Mouse (Mus musculus) left cerebral cortex, adult 2 months (tissue): ENCODE measurements around the gene Dennd4a. TPM values are rescaled to one million over a fixed set of nuclear protein-coding genes. Genes with fewer than 3 reads are reported as not detected.

Experiments
- DNase-seq, 2 experiments: peaks; one replicate each; pipeline ENCODE4 v3.0.0; 2021 to 2022; ENCODE audit warnings: low spot score in 2 of 2, mixed read lengths in 1 of 2; ENCODE audit errors: extremely low spot score in 1 of 2
- H3K27ac ChIP-seq: fragments of 200-600 bp; 2 replicates; pipeline ENCODE4 v1.8.1; 2022
- H3K4me3 ChIP-seq: fragments of 200-600 bp; 2 replicates; pipeline ENCODE4 v1.8.1; 2022
- CTCF ChIP-seq: fragments of 200-600 bp; IDR thresholded peaks from 2 replicates; pipeline ENCODE4 v1.8.1; 2022; ENCODE audit warnings: antibody characterized with exemption, mild to moderate bottlenecking, moderate library complexity
- intact Hi-C: fragments of 180-260 bp; cut with DNase I; formaldehyde crosslinking; loops from one replicate; pipeline ENCODE4 v1.15.1; 2025
- total RNA-seq, 2 experiments: library from RNA; stranded (reverse); gene quantifications; 2 replicates each; pipeline ENCODE4 v1.2.3; 2021

The Dennd4a gene
- total RNA-seq, 2 experiments from 2014 or later: 58.8 to 63.3 TPM

- intact Hi-C loops: no loop called here
- no peak for TF ChIP-seq CTCF
- Histone ChIP-seq H3K27ac (no peak overlapping the region), H3K4me3 (no peak overlapping the region)
- DNase-seq: no peak
These were observed 120.8 kb downstream of the Dennd4a start for GRCm38 (mm10) chr9:64931751-64932610.

- intact Hi-C loops: no loop called here
- Histone ChIP-seq H3K4me3 (no peak overlapping the region), H3K27ac (no peak overlapping the region)
- no peak for TF ChIP-seq CTCF
- DNase-seq: no peak
These were observed 123.0 kb downstream of the Dennd4a start for GRCm38 (mm10) chr9:64934015-64934754.

DNA sequence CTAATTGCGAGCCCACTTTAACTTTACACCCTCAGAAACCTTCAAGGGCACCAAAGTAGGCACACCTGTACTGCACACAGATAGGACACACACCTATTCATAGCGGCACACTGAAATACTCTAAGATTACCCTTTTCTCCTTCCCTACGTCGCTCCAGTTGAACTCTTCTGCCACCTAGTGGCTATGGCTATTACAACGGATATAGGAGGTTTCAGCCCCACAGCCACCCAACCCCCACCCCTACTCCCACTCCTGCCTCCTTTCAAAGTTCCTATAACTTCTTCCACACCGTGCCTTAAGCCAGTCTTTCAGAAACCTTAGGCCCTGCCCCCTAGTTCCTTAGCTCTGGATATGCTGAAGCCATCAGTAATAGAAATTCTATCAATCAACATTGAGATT, 125.4 kb downstream of the Dennd4a start:
- Histone ChIP-seq H3K4me3 (no peak overlapping the region), H3K27ac (no peak overlapping the region)
- intact Hi-C loops: loop anchor here (5.0 kb wide), 1 partner anchor 159 kb away; no protein-coding TSS in a partner anchor
- peak; percentile 84 for TF ChIP-seq CTCF
- DNase-seq: peak; percentile 57 to 69

DNA sequence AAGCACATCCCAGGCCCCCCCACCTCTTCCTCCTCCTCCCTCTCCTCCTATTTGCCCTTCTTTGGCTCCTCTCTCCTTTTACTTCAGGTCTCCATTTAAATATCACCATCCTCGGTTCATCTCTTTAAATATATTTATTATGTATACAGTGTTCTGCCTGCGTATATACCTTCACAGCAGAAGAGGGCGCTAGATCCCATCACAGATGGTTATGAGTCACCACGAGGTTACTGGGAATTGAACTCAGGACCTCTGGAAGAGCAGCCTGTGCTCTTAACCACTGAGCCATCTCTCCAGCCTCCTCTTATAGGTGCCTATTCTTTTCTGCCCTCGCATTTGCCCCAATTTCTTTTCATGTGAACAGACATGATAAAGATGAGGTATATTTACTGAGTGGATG, 126.4 kb downstream of the Dennd4a start:
- H3K4me3 ChIP-seq: no peak overlapping the region
- intact Hi-C loops: loop anchor here (5.0 kb wide), 1 partner anchor 160 kb away; no protein-coding TSS in a partner anchor
- no peak overlapping the region for H3K27ac ChIP-seq
- no peak for DNase-seq
- peak; percentile 9; the same call in 1 of the 2 replicates for TF ChIP-seq CTCF

DNA sequence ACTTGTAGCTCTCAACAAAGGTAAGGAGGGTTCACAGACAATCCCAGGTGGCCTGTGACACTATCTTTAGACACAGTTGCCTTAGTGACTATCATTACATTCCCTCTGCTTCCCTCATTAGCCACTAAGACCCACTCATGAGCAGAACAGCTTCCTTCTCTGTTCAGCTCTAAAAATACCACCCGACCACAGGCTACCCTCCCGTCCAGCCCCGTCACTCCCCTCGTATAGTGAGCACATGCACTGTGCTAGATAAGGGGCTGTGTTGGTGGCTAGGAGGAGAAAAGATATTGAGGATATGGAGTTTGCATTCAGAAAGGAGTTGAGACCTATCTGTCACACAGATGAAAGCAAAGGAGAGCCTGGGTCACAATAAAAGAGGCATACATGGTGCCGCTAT, 127.4 kb downstream of the Dennd4a start:
- TF ChIP-seq CTCF: no peak
- intact Hi-C loops: loop anchor here (5.0 kb wide), 1 partner anchor 161 kb away; no protein-coding TSS in a partner anchor

GRCm38 (mm10) chr9:64939281-64939680, 128.1 kb downstream of the Dennd4a start:
- no peak overlapping the region for H3K27ac ChIP-seq
- no peak for TF ChIP-seq CTCF
- no peak overlapping the region for H3K4me3 ChIP-seq
- DNase-seq: no peak
- intact Hi-C loops: loop anchor here (5.0 kb wide), 1 partner anchor 162 kb away; no protein-coding TSS in a partner anchor

More for the DNA sequence above, 127.4 kb downstream of the Dennd4a start:
- Histone ChIP-seq H3K27ac (no peak overlapping the region), H3K4me3 (no peak overlapping the region)
- no peak for DNase-seq

GRCm38 (mm10) chr9:64939790-64940189, 128.7 kb downstream of the Dennd4a start:
- intact Hi-C loops: loop anchor here (5.0 to 10.0 kb wide), 2 partner anchors 162 to 285 kb away; no protein-coding TSS in a partner anchor
- no peak overlapping the region for H3K27ac ChIP-seq

GRCm38 (mm10) chr9:64940731-64941346, 129.7 kb downstream of the Dennd4a start:
- Histone ChIP-seq H3K27ac (no peak overlapping the region), H3K4me3 (no peak overlapping the region)
- DNase-seq: no peak
- TF ChIP-seq CTCF: no peak
- intact Hi-C loops: loop anchor here (10.0 kb wide), 1 partner anchor 286 kb away; no protein-coding TSS in a partner anchor

More at GRCm38 (mm10) chr9:64939790-64940189, 128.7 kb downstream of the Dennd4a start:
- peak; percentile 15 for TF ChIP-seq CTCF
- no peak for DNase-seq
- no peak overlapping the region for H3K4me3 ChIP-seq

- no peak for DNase-seq
- intact Hi-C loops: loop anchor here (10.0 kb wide), 1 partner anchor 287 kb away; no protein-coding TSS in a partner anchor
- Histone ChIP-seq H3K27ac (no peak overlapping the region), H3K4me3 (no peak overlapping the region)
- TF ChIP-seq CTCF: no peak
These were observed 130.5 kb downstream of the Dennd4a start for GRCm38 (mm10) chr9:64941650-64942049.

GRCm38 (mm10) chr9:64943997-64944396, 132.9 kb downstream of the Dennd4a start:
- H3K27ac ChIP-seq: no peak overlapping the region
- no peak for DNase-seq
- H3K4me3 ChIP-seq: no peak overlapping the region
- intact Hi-C loops: loop anchor here (10.0 kb wide), 1 partner anchor 289 kb away; no protein-coding TSS in a partner anchor
- no peak for TF ChIP-seq CTCF

DNA sequence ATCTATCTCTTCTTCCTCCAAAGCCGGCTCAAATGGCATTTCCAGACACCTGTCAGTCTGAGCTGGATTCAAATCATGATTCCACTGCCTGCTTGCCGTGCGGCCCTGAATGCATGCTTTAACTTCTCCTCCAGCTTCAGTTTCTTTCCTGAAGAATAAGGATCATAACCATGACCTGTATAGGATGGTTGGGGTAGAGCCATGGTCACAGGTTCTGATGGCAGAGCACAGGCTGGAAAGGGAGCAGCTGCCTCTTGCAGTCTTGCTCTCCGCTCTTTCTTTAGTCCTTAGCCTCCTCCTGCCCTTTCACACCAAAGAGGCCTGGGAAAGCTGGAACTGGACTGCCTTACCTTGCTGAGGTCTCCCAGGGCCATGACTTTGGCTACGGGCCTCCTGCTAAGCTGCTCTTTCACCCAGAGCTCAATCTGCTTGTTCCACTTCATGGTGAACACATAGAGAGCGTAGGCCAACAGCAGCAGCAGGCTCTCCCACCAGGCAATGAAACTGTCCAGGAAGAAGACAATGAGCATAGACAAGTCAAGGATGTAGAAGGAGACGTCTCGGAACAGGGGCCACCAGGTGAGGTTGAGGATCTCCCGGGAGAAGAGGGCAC, 136.4 kb downstream of the Dennd4a start:
- no peak overlapping the region for H3K4me3 ChIP-seq
- intact Hi-C loops: loop anchor here (10.0 kb wide), 1 partner anchor 293 kb away; no protein-coding TSS in a partner anchor
- no peak for DNase-seq
- no peak overlapping the region for H3K27ac ChIP-seq
- TF ChIP-seq CTCF: no peak
